Mouse (Mus musculus): ENCODE measurements around the gene Ypel4.

GRCm38 (mm10) chr2:84735346-84735920, 1.6 kb downstream of the Ypel4 start:
- TF ChIP-seq POLR2A (IDR thresholded peaks at IDR 0.05; ENCODE audit: low read depth, low read length) = no peak
- no peak for TF ChIP-seq CTCF (IDR thresholded peaks at IDR 0.05; ENCODE audit: extremely low read depth, insufficient read depth, insufficient read length, insufficient replicate concordance)

Data from spleen, adult 2 months (tissue).